10 mouse cellular contexts compared by ENCODE assay signal in the genomic region with DNA sequence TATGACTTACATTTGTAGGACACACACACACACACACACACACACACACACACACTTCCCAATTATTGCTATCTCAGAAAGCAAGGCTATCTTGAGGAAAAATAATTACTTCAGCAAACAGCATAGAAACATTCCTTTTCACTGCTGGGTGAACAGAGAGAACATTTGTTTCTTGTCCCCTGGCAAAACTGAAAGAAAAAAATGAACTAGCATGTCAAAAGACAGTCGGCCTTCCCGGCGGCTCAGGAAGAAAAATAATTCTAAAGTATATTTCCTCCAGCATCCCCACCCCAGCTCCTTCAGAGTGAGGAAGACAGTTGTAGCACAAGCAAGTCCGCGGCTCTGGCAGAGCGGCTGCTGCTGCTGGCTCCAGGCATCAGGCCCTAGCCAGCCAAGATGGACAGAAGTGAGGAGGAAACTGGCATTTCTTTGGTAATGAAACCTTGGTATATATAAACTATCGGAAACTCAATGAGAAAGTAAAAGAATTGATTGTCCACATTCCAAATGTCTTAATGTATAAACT.
A peak's percentile ranks its signal among the peaks of the same experiment; 100 is the strongest.
DNase-seq lines count a peak whose midpoint lies in the region; ATAC-seq and TF ChIP-seq lines count a peak whose summit lies in the region.
"Had no signal": no experiment of that assay in that cellular context is flagged by ENCODE, and none has a peak within 500 bp of the region (broad histone marks: within the 10 kb centered on the region; RNA-seq: fewer than 3 reads in every experiment).

No protein-coding gene starts in this region.

- H3K27me3 ChIP-seq in lung, embryonic 14.5 days (ENCODE audit: insufficient read depth, low read length) = no peaks in the 10 kb centered on the region
- no peaks in the 10 kb centered on the region for H3K27me3 ChIP-seq in heart, embryonic 11.5 days (ENCODE audit: control insufficient read depth, insufficient read depth, low read length)
- no peaks in the 10 kb centered on the region for H3K27me3 ChIP-seq in limb, embryonic 15.5 days
- H3K27me3 ChIP-seq: hindbrain, embryonic 15.5 days; midbrain, embryonic 13.5 days had no signal

- no peak for DNase-seq in cerebellum, adult 9-10 months
- DNase-seq in lung, embryonic 14.5 days = peak; percentile 66
- DNase-seq in lung, adult 18-20 months = no peak
- DNase-seq in T-cell, adult 2 months (ENCODE audit: low spot score) = no peak
- no peak for DNase-seq in urinary bladder, postnatal 10 days (ENCODE audit: low spot score)

- peaks cover 5% of the 10 kb centered on the region for H3K4me1 ChIP-seq in lung, embryonic 14.5 days (ENCODE audit: insufficient read depth)
- H3K4me1 ChIP-seq in heart, embryonic 11.5 days (ENCODE audit: control insufficient read depth, insufficient read depth, low read length) = peaks cover 6% of the 10 kb centered on the region; the same call in 1 of the 2 replicates
- no peaks in the 10 kb centered on the region; the same call in 1 of the 2 replicates for H3K4me1 ChIP-seq in limb, embryonic 15.5 days
- H3K4me1 ChIP-seq: hindbrain, embryonic 15.5 days; midbrain, embryonic 13.5 days had no signal

- WGBS in lung, embryonic 14.5 days = 10% methylated on average over 7 of the region's 7 CpGs
- 36% methylated on average over 7 of the region's 7 CpGs for WGBS in heart, embryonic 11.5 days (ENCODE audit: insufficient replicate concordance)
- WGBS in limb, embryonic 15.5 days = 22% methylated on average over 7 of the region's 7 CpGs

- no peak overlapping the region for H3K4me3 ChIP-seq in lung, embryonic 14.5 days (ENCODE audit: low read depth, low read length)
- H3K4me3 ChIP-seq in heart, embryonic 11.5 days (ENCODE audit: low read depth, low read length) = no peak overlapping the region
- no peak overlapping the region for H3K4me3 ChIP-seq in limb, embryonic 15.5 days
- H3K4me3 ChIP-seq: hindbrain, embryonic 15.5 days; midbrain, embryonic 13.5 days had no signal

- H3K9ac ChIP-seq in lung, embryonic 14.5 days = no peak overlapping the region
- H3K9ac ChIP-seq in heart, embryonic 11.5 days (ENCODE audit: low read depth, low read length) = no peak overlapping the region
- no peak overlapping the region for H3K9ac ChIP-seq in limb, embryonic 15.5 days
- H3K9ac ChIP-seq: hindbrain, embryonic 15.5 days; midbrain, embryonic 13.5 days had no signal

- no peaks in the 10 kb centered on the region for H3K36me3 ChIP-seq in lung, embryonic 14.5 days (ENCODE audit: insufficient read depth)
- no peaks in the 10 kb centered on the region for H3K36me3 ChIP-seq in heart, embryonic 11.5 days (ENCODE audit: control insufficient read depth, insufficient read depth, low read length)
- H3K36me3 ChIP-seq in limb, embryonic 15.5 days = no peaks in the 10 kb centered on the region
- H3K36me3 ChIP-seq: hindbrain, embryonic 15.5 days; midbrain, embryonic 13.5 days had no signal

- 0 out of 2 replicates have a peak, but pooled peaks have one; percentile 40 for ATAC-seq in cerebellum, adult (ENCODE audit: insufficient number of reproducible peaks, low FRiP score, low TSS enrichment)
- ATAC-seq in lung, embryonic 14.5 days (ENCODE audit: insufficient read depth) = peak; percentile 38; the same call in 1 of the 2 replicates
- ATAC-seq in heart, embryonic 11.5 days (replicated peaks; ENCODE audit: insufficient number of reproducible peaks, low FRiP score, low TSS enrichment) = no peak
- ATAC-seq in limb, embryonic 15.5 days (ENCODE audit: insufficient number of reproducible peaks, low FRiP score, low TSS enrichment, low read depth) = no peak
- ATAC-seq: midbrain, embryonic 13.5 days had no signal

- no peaks in the 10 kb centered on the region for H3K9me3 ChIP-seq in lung, embryonic 14.5 days (ENCODE audit: low read depth, low read length)
- H3K9me3 ChIP-seq in heart, embryonic 11.5 days (replicated peaks; ENCODE audit: control insufficient read depth, low read length) = no peaks in the 10 kb centered on the region
- H3K9me3 ChIP-seq in limb, embryonic 15.5 days = no peaks in the 10 kb centered on the region
- H3K9me3 ChIP-seq: hindbrain, embryonic 15.5 days; midbrain, embryonic 13.5 days had no signal

- H3K27ac ChIP-seq in lung, embryonic 14.5 days (ENCODE audit: low read depth) = peak overlapping the region; percentile 21; the same call in 1 of the 2 replicates
- H3K27ac ChIP-seq in heart, embryonic 11.5 days (ENCODE audit: low read depth, low read length) = peak overlapping the region; percentile 59; the same call in 1 of the 2 replicates
- peak overlapping the region; percentile 22; the same call in 1 of the 2 replicates for H3K27ac ChIP-seq in limb, embryonic 15.5 days
- H3K27ac ChIP-seq: hindbrain, embryonic 15.5 days; midbrain, embryonic 13.5 days had no signal

- no peak for TF ChIP-seq CTCF in lung, embryonic 14.5 days (IDR thresholded peaks at IDR 0.05; ENCODE audit: low read depth)

- H3K4me2 ChIP-seq in lung, embryonic 14.5 days = peak overlapping the region; percentile 28; the same call in 1 of the 2 replicates
- no peak overlapping the region; the same call in 1 of the 2 replicates for H3K4me2 ChIP-seq in heart, embryonic 11.5 days
- no peak overlapping the region for H3K4me2 ChIP-seq in limb, embryonic 15.5 days
- H3K4me2 ChIP-seq: hindbrain, embryonic 15.5 days; midbrain, embryonic 13.5 days had no signal

Comparison
In these comparisons a context has a peak if more than half of its experiments do, and no peak if none do; other contexts are left out.
1. ATAC-seq: peak in cerebellum, adult (single experiment) and lung, embryonic 14.5 days (single experiment); none in heart, embryonic 11.5 days (single experiment) and limb, embryonic 15.5 days (single experiment).
2. Peak in every context shown above with its lines, with median percentiles within 50 percentile points of each other: H3K27ac ChIP-seq.